Mouse (Mus musculus) olfactory bulb, adult 2 months (tissue): ENCODE data around the gene Sclt1.

Experiments used
- CTCF ChIP-seq: fragments of 200-500 bp; IDR thresholded peaks from 2 replicates; pipeline ENCODE4 v1.5.1; 2012; ENCODE audit warnings: low read depth, mild to moderate bottlenecking, low read length, moderate library complexity; ENCODE audit not compliant: insufficient read depth
- POLR2A ChIP-seq: fragments of 200-500 bp; IDR thresholded peaks from 2 replicates; pipeline ENCODE4 v1.6.1; 2012; ENCODE audit warnings: mild to moderate bottlenecking, low read depth, low read length, moderate library complexity; ENCODE audit not compliant: insufficient read depth

GRCm38 (mm10) chr3:41676648-41677047 is 65.7 kb downstream of the Sclt1 start:
- TF ChIP-seq CTCF, result no peak
- TF ChIP-seq POLR2A, result no peak
